Mouse (Mus musculus): ENCODE measurements around the gene Ghdc. TPM values are rescaled to one million over a fixed set of nuclear protein-coding genes. Genes with fewer than 3 reads are reported as not detected.

The Ghdc gene
- polyA plus RNA-seq (2015; fragmentation: Nextera tagmentation; extraction: Ambion mirVana): 1.4 and 2.4 TPM in 2 replicates

GRCm38 (mm10) chr11:100770646-100771408 lies at the start of gene Ghdc:
Ghdc (minus strand) TSS chr11:100770957.
- DNase-seq (peak; percentile 69), ATAC-seq (ENCODE audit: low read depth) (peak; percentile 66)
- 9% methylated on average over 17 of the region's 17 CpGs for WGBS (ENCODE audit: insufficient replicate concordance)
- peaks cover 15% of the 10 kb centered on the region for H3K4me1 ChIP-seq (replicated peaks)
- H3K27me3 ChIP-seq: no peaks in the 10 kb centered on the region
- H3K27ac ChIP-seq: no peak within 1 kb of the TSS
- H3K9ac ChIP-seq: peak within 1 kb of the TSS; percentile 64
- peak within 1 kb of the TSS; percentile 63 for H3K4me3 ChIP-seq (replicated peaks)
- peak within 1 kb of the TSS; percentile 69 for H3K4me2 ChIP-seq
- H3K36me3 ChIP-seq: no peaks in the 10 kb centered on the region
- no peaks in the 10 kb centered on the region for H3K9me3 ChIP-seq (replicated peaks)

- no peaks in the 10 kb centered on the region for H3K36me3 ChIP-seq
- no peak for DNase-seq
- H3K4me2 ChIP-seq: peak overlapping the region; percentile 47; the same call in 1 of the 2 replicates
- 75% methylated on average over 8 of the region's 8 CpGs for WGBS (ENCODE audit: insufficient replicate concordance)
- peak overlapping the region; percentile 7; the same call in 1 of the 2 replicates for H3K27ac ChIP-seq
- H3K4me1 ChIP-seq (replicated peaks): peaks cover 94% of the 10 kb centered on the region
- ATAC-seq (ENCODE audit: low read depth): no peak
- no peak overlapping the region for H3K4me3 ChIP-seq (replicated peaks)
- H3K27me3 ChIP-seq: no peaks in the 10 kb centered on the region
- no peak overlapping the region for H3K9ac ChIP-seq
- no peaks in the 10 kb centered on the region for H3K9me3 ChIP-seq (replicated peaks)
Observed at GRCm38 (mm10) chr11:100820047-100820446, 49.3 kb upstream of the Ghdc start.

- no peaks in the 10 kb centered on the region for H3K27me3 ChIP-seq
- H3K4me3 ChIP-seq (replicated peaks): no peak overlapping the region
- DNase-seq (peak; percentile 27), ATAC-seq (ENCODE audit: low read depth) (peak; percentile 60)
- H3K9ac ChIP-seq: no peak overlapping the region; the same call in 1 of the 2 replicates
- H3K36me3 ChIP-seq: no peaks in the 10 kb centered on the region
- H3K4me1 ChIP-seq (replicated peaks): peaks cover 94% of the 10 kb centered on the region
- H3K9me3 ChIP-seq (replicated peaks): no peaks in the 10 kb centered on the region
- H3K27ac ChIP-seq: peak overlapping the region; percentile 74
- H3K4me2 ChIP-seq: peak overlapping the region; percentile 47; the same call in 1 of the 2 replicates
- 28% methylated on average over 16 of the region's 16 CpGs for WGBS (ENCODE audit: insufficient replicate concordance)
Observed at GRCm38 (mm10) chr11:100819626-100820025, 48.9 kb upstream of the Ghdc start.

- H3K9ac ChIP-seq: no peak overlapping the region; the same call in 1 of the 2 replicates
- 57% methylated on average over 8 of the region's 8 CpGs for WGBS (ENCODE audit: insufficient replicate concordance)
- H3K36me3 ChIP-seq: no peaks in the 10 kb centered on the region
- ATAC-seq (ENCODE audit: low read depth) (no peak), DNase-seq (no peak)
- no peaks in the 10 kb centered on the region for H3K9me3 ChIP-seq (replicated peaks)
- peaks cover 94% of the 10 kb centered on the region for H3K4me1 ChIP-seq (replicated peaks)
- H3K27me3 ChIP-seq: no peaks in the 10 kb centered on the region
- peak overlapping the region; percentile 74 for H3K27ac ChIP-seq
- no peak overlapping the region for H3K4me3 ChIP-seq (replicated peaks)
- H3K4me2 ChIP-seq: peak overlapping the region; percentile 47
Observed at GRCm38 (mm10) chr11:100819048-100819447, 48.3 kb upstream of the Ghdc start.

GRCm38 (mm10) chr11:100818359-100819012 lies 47.7 kb upstream of the Ghdc start:
- Histone ChIP-seq H3K4me1 (replicated peaks) (peaks cover 90% of the 10 kb centered on the region), H3K36me3 (no peaks in the 10 kb centered on the region), H3K4me2 (peak overlapping the region; percentile 47), H3K9me3 (replicated peaks) (no peaks in the 10 kb centered on the region), H3K27ac (peak overlapping the region; percentile 70), H3K4me3 (replicated peaks) (no peak overlapping the region), H3K9ac (no peak overlapping the region; the same call in 1 of the 2 replicates), H3K27me3 (no peaks in the 10 kb centered on the region)
- WGBS (ENCODE audit: insufficient replicate concordance): 48% methylated on average over 15 of the region's 15 CpGs
- ATAC-seq (ENCODE audit: low read depth) (peak; percentile 52), DNase-seq (peak; percentile 35)

- peaks cover 2% of the 10 kb centered on the region for H3K36me3 ChIP-seq
- 0 out of 2 replicates have a peak overlapping the region, but pooled peaks have one; percentile 4 for H3K27ac ChIP-seq
- peaks cover 79% of the 10 kb centered on the region for H3K4me1 ChIP-seq (replicated peaks)
Observed at GRCm38 (mm10) chr11:100817311-100817710, 46.6 kb upstream of the Ghdc start.

GRCm38 (mm10) chr11:100816801-100817200 lies 46.0 kb upstream of the Ghdc start:
- Histone ChIP-seq H3K27me3 (no peaks in the 10 kb centered on the region), H3K36me3 (peaks cover 7% of the 10 kb centered on the region), H3K4me2 (no peak overlapping the region), H3K9me3 (replicated peaks) (no peaks in the 10 kb centered on the region), H3K4me1 (replicated peaks) (peaks cover 75% of the 10 kb centered on the region), H3K9ac (no peak overlapping the region), H3K27ac (peak overlapping the region; percentile 30), H3K4me3 (replicated peaks) (no peak overlapping the region)
- ATAC-seq (ENCODE audit: low read depth) (no peak), DNase-seq (no peak)
- WGBS (ENCODE audit: insufficient replicate concordance): 67% methylated on average over 4 of the region's 4 CpGs

More at GRCm38 (mm10) chr11:100817311-100817710, 46.6 kb upstream of the Ghdc start:
- H3K4me3 ChIP-seq (replicated peaks): no peak overlapping the region
- 61% methylated on average over 9 of the region's 9 CpGs for WGBS (ENCODE audit: insufficient replicate concordance)
- DNase-seq (no peak), ATAC-seq (ENCODE audit: low read depth) (no peak)
- no peaks in the 10 kb centered on the region for H3K9me3 ChIP-seq (replicated peaks)
- H3K27me3 ChIP-seq: no peaks in the 10 kb centered on the region
- no peak overlapping the region for H3K9ac ChIP-seq
- no peak overlapping the region for H3K4me2 ChIP-seq

- DNase-seq: no peak
- H3K4me1 ChIP-seq (replicated peaks): peaks cover 70% of the 10 kb centered on the region
- H3K27me3 ChIP-seq: no peaks in the 10 kb centered on the region
- no peak overlapping the region for H3K4me2 ChIP-seq
- no peaks in the 10 kb centered on the region for H3K9me3 ChIP-seq (replicated peaks)
- H3K9ac ChIP-seq: no peak overlapping the region
- peak overlapping the region; percentile 30 for H3K27ac ChIP-seq
- H3K4me3 ChIP-seq (replicated peaks): no peak overlapping the region
- peaks cover 11% of the 10 kb centered on the region for H3K36me3 ChIP-seq
- no peak for ATAC-seq (ENCODE audit: low read depth)
- WGBS (ENCODE audit: insufficient replicate concordance): 62% methylated on average over 3 of the region's 3 CpGs
Observed at GRCm38 (mm10) chr11:100816342-100816741, 45.6 kb upstream of the Ghdc start.

- Histone ChIP-seq H3K27me3 (no peaks in the 10 kb centered on the region), H3K4me3 (replicated peaks) (peak overlapping the region; percentile 36), H3K9ac (peak overlapping the region; percentile 59), H3K4me2 (peak overlapping the region; percentile 62), H3K27ac (peak overlapping the region; percentile 57; the same call in 1 of the 2 replicates), H3K4me1 (replicated peaks) (peaks cover 56% of the 10 kb centered on the region), H3K9me3 (replicated peaks) (no peaks in the 10 kb centered on the region), H3K36me3 (peaks cover 18% of the 10 kb centered on the region)
- DNase-seq (peak; percentile 62), ATAC-seq (ENCODE audit: low read depth) (peak; percentile 59)
- 11% methylated on average over 13 of the region's 13 CpGs for WGBS (ENCODE audit: insufficient replicate concordance)
Observed at GRCm38 (mm10) chr11:100814498-100814897, 43.7 kb upstream of the Ghdc start.

- H3K4me2 ChIP-seq: no peak overlapping the region
- no peak overlapping the region for H3K4me3 ChIP-seq (replicated peaks)
- peaks cover 21% of the 10 kb centered on the region for H3K36me3 ChIP-seq
- no peak overlapping the region for H3K27ac ChIP-seq
- DNase-seq (no peak), ATAC-seq (ENCODE audit: low read depth) (no peak)
- H3K9me3 ChIP-seq (replicated peaks): no peaks in the 10 kb centered on the region
- 85% methylated on average over 2 of the region's 2 CpGs for WGBS (ENCODE audit: insufficient replicate concordance)
- no peaks in the 10 kb centered on the region for H3K27me3 ChIP-seq
- no peak overlapping the region for H3K9ac ChIP-seq
- peaks cover 22% of the 10 kb centered on the region for H3K4me1 ChIP-seq (replicated peaks)
Observed at GRCm38 (mm10) chr11:100811132-100811531, 40.4 kb upstream of the Ghdc start.

- WGBS (ENCODE audit: insufficient replicate concordance): 78% methylated on average over 9 of the region's 9 CpGs
Observed at GRCm38 (mm10) chr11:100810516-100810915, 39.8 kb upstream of the Ghdc start.

More at GRCm38 (mm10) chr11:100810516-100810915, 39.8 kb upstream of the Ghdc start:
- Histone ChIP-seq H3K27me3 (no peaks in the 10 kb centered on the region), H3K9me3 (replicated peaks) (no peaks in the 10 kb centered on the region), H3K9ac (no peak overlapping the region), H3K36me3 (peaks cover 24% of the 10 kb centered on the region), H3K4me2 (no peak overlapping the region), H3K4me1 (replicated peaks) (peaks cover 20% of the 10 kb centered on the region), H3K4me3 (replicated peaks) (no peak overlapping the region), H3K27ac (no peak overlapping the region)
- DNase-seq (no peak), ATAC-seq (ENCODE audit: low read depth) (no peak)
